Mouse (Mus musculus): Measurements from ENCODE around the gene Mrtfa. TPM values are rescaled to one million over a fixed set of nuclear protein-coding genes. Genes with fewer than 3 reads are reported as not detected.
A peak's percentile ranks its signal among the peaks of the same experiment; 100 is the strongest.

Mrtfa gene
- total RNA-seq, 2 experiments from 2014 or later = 18.9 to 20.5 TPM

GRCm38 (mm10) chr15:81066976-81067375, 123.6 kb downstream of the Mrtfa start:
- peak; percentile 78 for DNase-seq

GRCm38 (mm10) chr15:81064661-81065060, 125.9 kb downstream of the Mrtfa start:
- DNase-seq = no peak

GRCm38 (mm10) chr15:81064143-81064542, 126.4 kb downstream of the Mrtfa start:
- no peak for DNase-seq

- peak; percentile 63 for DNase-seq
These were observed 127.9 kb downstream of the Mrtfa start for GRCm38 (mm10) chr15:81062616-81063015.

- peak; percentile 77 for DNase-seq
These were observed 128.4 kb downstream of the Mrtfa start for GRCm38 (mm10) chr15:81062175-81062588.

- no peak for DNase-seq
These were observed 129.6 kb downstream of the Mrtfa start for GRCm38 (mm10) chr15:81060975-81061374.

- DNase-seq = no peak
These were observed 132.8 kb downstream of the Mrtfa start for GRCm38 (mm10) chr15:81057736-81058135.

- DNase-seq = no peak
These were observed 135.1 kb downstream of the Mrtfa start for GRCm38 (mm10) chr15:81055488-81055887.

- DNase-seq = no peak
These were observed 138.1 kb downstream of the Mrtfa start for GRCm38 (mm10) chr15:81052491-81052890.

GRCm38 (mm10) chr15:81050488-81050887, 140.1 kb downstream of the Mrtfa start:
- DNase-seq = no peak

- DNase-seq = no peak
These were observed 141.0 kb downstream of the Mrtfa start for GRCm38 (mm10) chr15:81049401-81050053.

- no peak for DNase-seq
These were observed 143.1 kb downstream of the Mrtfa start for GRCm38 (mm10) chr15:81047497-81047896.

GRCm38 (mm10) chr15:81046061-81046460, 144.5 kb downstream of the Mrtfa start:
- DNase-seq = no peak

- no peak for DNase-seq
These were observed 145.2 kb downstream of the Mrtfa start for GRCm38 (mm10) chr15:81045336-81045735.

GRCm38 (mm10) chr15:81044446-81044845, 146.1 kb downstream of the Mrtfa start:
- no peak for DNase-seq

- DNase-seq = no peak
These were observed 148.2 kb downstream of the Mrtfa start for GRCm38 (mm10) chr15:81042276-81042931.

- no peak for DNase-seq
These were observed 148.8 kb downstream of the Mrtfa start for GRCm38 (mm10) chr15:81041767-81042166.

- DNase-seq = no peak
These were observed 152.1 kb downstream of the Mrtfa start for GRCm38 (mm10) chr15:81038419-81038818.

- DNase-seq = no peak
These were observed 155.0 kb downstream of the Mrtfa start for GRCm38 (mm10) chr15:81035417-81036162.

- no peak for DNase-seq
These were observed 156.4 kb downstream of the Mrtfa start for GRCm38 (mm10) chr15:81034119-81034518.

GRCm38 (mm10) chr15:81032941-81033629, 157.5 kb downstream of the Mrtfa start:
- no peak for DNase-seq

- peak; percentile 74 for DNase-seq
These were observed 158.9 kb downstream of the Mrtfa start for GRCm38 (mm10) chr15:81031611-81032010.

Measured in gastrocnemius, postnatal 25 days (tissue).